8 mouse cellular contexts compared by ENCODE assay signal in the genomic region with DNA sequence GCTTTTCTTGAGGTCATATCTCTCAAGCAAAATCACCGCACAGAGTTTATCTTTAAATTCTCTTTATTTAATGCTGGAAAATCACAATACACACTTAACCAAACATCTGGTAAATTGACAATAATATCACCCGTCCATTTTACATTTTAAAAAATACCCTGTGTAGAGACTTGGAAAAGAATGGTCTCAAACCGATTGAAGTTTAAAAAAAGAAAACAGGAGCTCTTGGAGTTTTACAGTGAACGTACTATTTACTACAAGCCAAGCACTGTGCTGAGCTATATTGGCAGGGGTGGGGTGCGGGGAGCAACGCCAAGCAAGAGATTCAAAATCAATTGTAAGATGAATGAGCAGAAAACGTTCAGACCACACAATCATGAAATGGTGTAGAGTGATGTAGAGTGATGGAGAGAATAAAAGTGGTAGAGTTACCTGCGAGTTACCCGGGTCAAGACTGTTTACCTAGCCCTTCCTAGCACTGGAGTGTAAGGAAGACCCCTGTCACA. TPM values are rescaled to one million over a fixed set of nuclear protein-coding genes. Genes with fewer than 3 reads are reported as not detected.
DNase-seq lines count a peak whose midpoint lies in the region; ATAC-seq and TF ChIP-seq lines count a peak whose summit lies in the region.

A gene (plus strand): TSS at position 51 of the 506 bp plus-strand sequence.

- DNase-seq in heart, embryonic 10.5 days (ENCODE audit: low spot score) = no peak
- DNase-seq in heart, postnatal 14 days = no peak
- no peak for DNase-seq in ES-E14 (ENCODE audit: low read depth, low spot score)
- no peak for DNase-seq in forebrain, postnatal 0 days
- DNase-seq in cerebellum, postnatal 4 days (ENCODE audit: low spot score in 2 of 2) = no peak
- no peak for DNase-seq in layer of hippocampus, adult 9-10 months (ENCODE audit: low spot score)

- in situ Hi-C loops in ES-E14 (cut with MboI; ENCODE audit: low sequenced_read_pairs in 2 of 2, unreplicated experiment in 2 of 2) = no loop called here

- H3K4me3 ChIP-seq in heart, embryonic 10.5 days = peak within 1 kb of the TSS; percentile 72
- peak within 1 kb of the TSS; percentile 81 to 95 for H3K4me3 ChIP-seq in ES-E14 (ENCODE audit: insufficient read depth in 1 of 2, low read depth in 1 of 2, low read length in 2 of 2, poor library complexity in 1 of 2, severe bottlenecking in 1 of 2)
- H3K4me3 ChIP-seq in forebrain, postnatal 0 days (ENCODE audit: low read depth, low read length) = peak within 1 kb of the TSS; percentile 59
- H3K4me3 ChIP-seq in megakaryocyte, embryonic 14.5 days (replicated peaks) = peak within 1 kb of the TSS; percentile 98

- H3K36me3 ChIP-seq in heart, embryonic 10.5 days = peaks cover 10% of the 10 kb centered on the region; the same call in 1 of the 2 replicates
- H3K36me3 ChIP-seq in ES-E14 (ENCODE audit: control insufficient read depth, insufficient read depth, low read length, poor library complexity, severe bottlenecking) = no peaks in the 10 kb centered on the region
- 0 out of 2 replicates have a peak, but pooled peaks cover 2% of the 10 kb centered on the region for H3K36me3 ChIP-seq in forebrain, postnatal 0 days (ENCODE audit: insufficient read depth)
- H3K36me3 ChIP-seq in megakaryocyte, embryonic 14.5 days (replicated peaks; ENCODE audit: low read length) = peaks cover 25% of the 10 kb centered on the region

- intact Hi-C loops in heart, postnatal 14 days (cut with DNase I) = loop anchor here (5.0 kb wide), 1 partner anchor 48 kb away; a partner anchor contains a TSS

- peak within 1 kb of the TSS; percentile 54 for H3K4me2 ChIP-seq in forebrain, postnatal 0 days (ENCODE audit: low read depth)

- H3K27ac ChIP-seq in heart, embryonic 10.5 days = peak within 1 kb of the TSS; percentile 93
- H3K27ac ChIP-seq in ES-E14 (ENCODE audit: insufficient read depth, low read depth, low read length, poor library complexity, severe bottlenecking) = peak within 1 kb of the TSS; percentile 75; the same call in 1 of the 2 replicates
- H3K27ac ChIP-seq in forebrain, postnatal 0 days (ENCODE audit: low read depth, low read length) = peak within 1 kb of the TSS; percentile 51

- peak within 1 kb of the TSS; percentile 84 for H3K9ac ChIP-seq in ES-E14 (ENCODE audit: insufficient read depth, low read depth, low read length, poor library complexity, severe bottlenecking)
- peak within 1 kb of the TSS; percentile 73 for H3K9ac ChIP-seq in forebrain, postnatal 0 days

- 54% methylated on average over 9 of the region's 9 CpGs for WGBS in heart, embryonic 10.5 days
- WGBS in forebrain, postnatal 0 days = 43% methylated on average over 9 of the region's 9 CpGs

- peaks cover 26% of the 10 kb centered on the region for H3K4me1 ChIP-seq in heart, embryonic 10.5 days
- H3K4me1 ChIP-seq in ES-E14 (ENCODE audit: control insufficient read depth in 2 of 2, insufficient read depth in 2 of 2, low read length in 2 of 2, poor library complexity in 1 of 2) = peaks cover 3 to 5% of the 10 kb centered on the region in 2 experiments; a peak in 2 of 4 replicates
- H3K4me1 ChIP-seq in forebrain, postnatal 0 days (ENCODE audit: insufficient read depth) = 0 out of 2 replicates have a peak, but pooled peaks cover 5% of the 10 kb centered on the region
- H3K4me1 ChIP-seq in megakaryocyte, embryonic 14.5 days = peaks cover 55% of the 10 kb centered on the region

- TF ChIP-seq CTCF in forebrain, postnatal 0 days (IDR thresholded peaks at IDR 0.05; ENCODE audit: low read depth) = no peak

- no peaks in the 10 kb centered on the region for H3K27me3 ChIP-seq in heart, embryonic 10.5 days (ENCODE audit: insufficient read depth, poor library complexity, severe bottlenecking)
- H3K27me3 ChIP-seq in forebrain, postnatal 0 days (ENCODE audit: insufficient read depth, low read length) = no peaks in the 10 kb centered on the region
- H3K27me3 ChIP-seq in megakaryocyte, embryonic 14.5 days (replicated peaks) = no peaks in the 10 kb centered on the region

- ATAC-seq in forebrain, postnatal 0 days = peak; percentile 27
- no peak for ATAC-seq in granulocyte monocyte progenitor cell, adult 5-6 weeks (replicated peaks; ENCODE audit: poor library complexity, severe bottlenecking)

- no peaks in the 10 kb centered on the region for H3K9me3 ChIP-seq in heart, embryonic 10.5 days
- no peaks in the 10 kb centered on the region for H3K9me3 ChIP-seq in ES-E14 (ENCODE audit: control insufficient read depth, insufficient read depth, low read depth, low read length)
- H3K9me3 ChIP-seq in forebrain, postnatal 0 days (ENCODE audit: low read length) = no peaks in the 10 kb centered on the region
- H3K9me3 ChIP-seq in megakaryocyte, embryonic 14.5 days = peaks cover 6% of the 10 kb centered on the region; the same call in 1 of the 2 replicates

TF ChIP-seq in ES-E14, 5 proteins besides CTCF, POLR2A, EP300 and RAD21:
- no peak for TF ChIP-seq ZNF384 (IDR thresholded peaks at IDR 0.05; ENCODE audit: low read depth, low read length)
- TF ChIP-seq MAFK (IDR thresholded peaks at IDR 0.05; ENCODE audit: insufficient read depth, low read depth, low read length) = no peak
- TF ChIP-seq HCFC1 (IDR thresholded peaks at IDR 0.05; ENCODE audit: borderline replicate concordance, insufficient read depth, low read length) = no peak
- no peak for TF ChIP-seq CHD2 (IDR thresholded peaks at IDR 0.05; ENCODE audit: low read depth, low read length)

RNA-seq across cellular contexts. Expression of the gene that starts here (rescaled TPM):
- polyA plus RNA-seq in heart, embryonic 10.5 days (2016; fragmentation: Nextera tagmentation; extraction: Ambion mirVana) = 9.9 and 11.4 TPM in 2 replicates
- total RNA-seq in heart, postnatal 14 days (2021) = 1 to 10 TPM; 4.0 to 4.7 TPM
- 10.4 and 15.6 TPM in 2 replicates for total RNA-seq in ES-E14 (2012; rRNA removed)
- 7.5 and 9.9 TPM in 2 replicates for total RNA-seq in forebrain, postnatal 0 days (2014; rRNA removed)
- polyA plus RNA-seq in forebrain, postnatal 0 days (2015; fragmentation: Nextera tagmentation; extraction: Ambion mirVana) = 3.8 and 4.4 TPM in 2 replicates
- polyA plus RNA-seq in megakaryocyte, embryonic 14.5 days (2012; ENCODE audit: insufficient read depth, low replicate concordance) = 5.9 and 21.7 TPM in 2 replicates
- 4.7 and 10.5 TPM in 2 replicates for total RNA-seq in granulocyte monocyte progenitor cell, adult 5-6 weeks (2014; fragmentation: Nextera tagmentation)
- 7.3 and 10.9 TPM in 2 replicates for total RNA-seq in granulocyte monocyte progenitor cell, adult 5-6 weeks (2017)
